Mouse (Mus musculus): Measurements from ENCODE around the gene Ldhd. TPM values are rescaled to one million over a fixed set of nuclear protein-coding genes. Genes with fewer than 3 reads are reported as not detected.
A peak's percentile ranks its signal among the peaks of the same experiment; 100 is the strongest.

Ldhd gene
- polyA plus RNA-seq, 1 experiment from 2014 or later, result 1.7 TPM

DNA sequence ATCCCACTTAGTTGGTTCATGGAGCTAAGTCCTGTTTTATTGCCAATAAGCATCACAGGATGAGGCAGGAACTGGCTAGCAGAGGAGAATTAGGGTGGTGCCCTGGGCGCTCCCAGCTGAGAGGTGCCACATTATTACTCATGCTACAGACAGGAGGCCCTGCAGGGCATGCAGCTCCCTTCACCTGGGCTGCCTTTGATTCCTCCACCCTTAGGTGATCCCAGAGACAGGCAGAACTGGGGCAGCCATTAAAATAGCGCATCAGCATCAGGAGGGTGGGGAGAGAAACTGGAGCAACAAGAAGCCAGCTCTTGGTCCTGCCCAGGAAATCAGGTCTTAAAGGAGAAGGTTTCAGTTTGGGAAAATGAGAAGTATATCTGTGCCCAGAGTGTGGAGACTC, 25.2 kb downstream of the Ldhd start:
- DNase-seq (ENCODE audit: low spot score) (no peak), ATAC-seq (no peak)
- no peaks in the 10 kb centered on the region for H3K27me3 ChIP-seq (replicated peaks; ENCODE audit: insufficient read depth, low read length)
- no peak overlapping the region for H3K4me2 ChIP-seq (replicated peaks; ENCODE audit: low read depth, low read length)
- no peaks in the 10 kb centered on the region for H3K4me1 ChIP-seq (ENCODE audit: insufficient read depth, low read depth, low read length)
- 96% methylated on average over 2 of the region's 2 CpGs for WGBS
- no peaks in the 10 kb centered on the region for H3K36me3 ChIP-seq (ENCODE audit: insufficient read depth, low read length)
- no peak overlapping the region for H3K27ac ChIP-seq (ENCODE audit: low read length)
- no peak for TF ChIP-seq CTCF (IDR thresholded peaks at IDR 0.05)
- no peak for TF ChIP-seq EP300 (IDR thresholded peaks at IDR 0.05)
- H3K9ac ChIP-seq (replicated peaks; ENCODE audit: low read depth), result no peak overlapping the region
- no peak overlapping the region for H3K4me3 ChIP-seq (ENCODE audit: low read depth, low read length)
- no peaks in the 10 kb centered on the region for H3K9me3 ChIP-seq (ENCODE audit: low read length)

DNA sequence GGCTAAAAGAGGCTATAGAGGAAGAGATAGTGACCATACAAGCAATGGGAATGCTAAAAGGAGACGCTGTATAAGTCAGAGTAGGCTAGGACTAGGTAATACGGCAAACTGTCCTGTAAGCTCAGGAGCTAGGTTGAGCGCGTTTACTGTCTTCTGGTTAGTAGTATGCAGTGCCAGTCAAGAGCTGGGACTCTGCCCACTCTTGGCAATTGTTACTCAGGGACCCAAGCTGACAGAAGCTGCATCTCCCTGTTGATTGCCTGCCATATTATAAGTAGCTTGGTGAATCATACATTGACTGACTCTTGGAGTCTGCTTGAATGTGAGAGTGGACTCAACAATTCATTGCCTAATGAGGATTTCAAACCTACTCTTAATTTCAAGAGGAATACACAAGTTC, 28.1 kb downstream of the Ldhd start:
- TF ChIP-seq EP300 (IDR thresholded peaks at IDR 0.05) (no peak), CTCF (IDR thresholded peaks at IDR 0.05) (no peak)

DNA sequence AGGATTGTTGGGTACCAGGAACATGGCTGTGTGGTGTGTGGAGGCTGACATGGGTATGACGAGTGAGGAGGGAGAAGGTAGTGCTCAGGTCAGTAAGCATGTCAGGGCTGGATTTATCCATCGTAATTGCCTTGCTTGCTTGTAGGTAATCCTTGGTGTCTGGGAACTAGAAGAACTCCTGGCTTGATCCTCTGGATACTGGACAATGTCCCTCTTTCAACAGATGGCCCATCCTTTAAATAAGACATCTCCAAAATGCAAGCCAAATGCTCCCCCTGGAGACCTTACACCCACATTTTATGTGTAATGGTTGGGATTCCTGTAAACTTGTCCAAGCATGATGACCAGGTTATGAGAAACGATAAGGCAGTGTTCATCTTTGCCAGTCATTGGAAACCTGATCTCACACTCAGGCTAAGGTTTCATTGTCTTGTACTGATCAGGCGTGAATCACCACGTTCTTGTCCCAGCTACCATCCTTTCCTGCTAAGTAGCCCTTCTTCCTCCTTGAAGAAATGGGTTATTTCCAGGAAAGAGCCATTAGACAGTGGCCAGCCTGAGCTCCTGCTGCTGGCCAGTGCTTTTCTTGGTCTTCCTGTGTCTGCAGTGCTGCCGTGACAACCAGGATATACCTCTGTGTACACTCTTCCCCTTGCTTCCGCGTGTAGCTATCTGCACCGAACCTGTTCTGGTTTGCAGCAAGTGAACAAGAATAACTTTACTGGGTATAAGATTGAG, 30.3 kb downstream of the Ldhd start:
- no peaks in the 10 kb centered on the region for H3K9me3 ChIP-seq (ENCODE audit: low read length)
- no peaks in the 10 kb centered on the region for H3K27me3 ChIP-seq (replicated peaks; ENCODE audit: insufficient read depth, low read length)
- H3K27ac ChIP-seq (ENCODE audit: low read length), result no peak overlapping the region
- TF ChIP-seq CTCF (IDR thresholded peaks at IDR 0.05), result no peak
- ATAC-seq, result no peak
- no peak overlapping the region for H3K4me2 ChIP-seq (replicated peaks; ENCODE audit: low read depth, low read length)
- peaks cover 20% of the 10 kb centered on the region; the same call in 1 of the 2 replicates for H3K4me1 ChIP-seq (ENCODE audit: insufficient read depth, low read depth, low read length)
- H3K9ac ChIP-seq (replicated peaks; ENCODE audit: low read depth), result no peak overlapping the region
- no peak for DNase-seq (ENCODE audit: low spot score)
- H3K36me3 ChIP-seq (ENCODE audit: insufficient read depth, low read length), result no peaks in the 10 kb centered on the region
- WGBS, result 71% methylated on average over 9 of the region's 9 CpGs
- H3K4me3 ChIP-seq (ENCODE audit: low read depth, low read length), result no peak overlapping the region

More for the DNA sequence above, 28.1 kb downstream of the Ldhd start:
- no peak overlapping the region for H3K4me3 ChIP-seq (ENCODE audit: low read depth, low read length)
- H3K9ac ChIP-seq (replicated peaks; ENCODE audit: low read depth), result no peak overlapping the region
- ATAC-seq, result no peak
- no peak overlapping the region for H3K27ac ChIP-seq (ENCODE audit: low read length)
- no peaks in the 10 kb centered on the region for H3K36me3 ChIP-seq (ENCODE audit: insufficient read depth, low read length)
- no peak for DNase-seq (ENCODE audit: low spot score)
- H3K9me3 ChIP-seq (ENCODE audit: low read length), result no peaks in the 10 kb centered on the region
- WGBS, result 92% methylated on average over 4 of the region's 4 CpGs
- no peaks in the 10 kb centered on the region; the same call in 1 of the 2 replicates for H3K4me1 ChIP-seq (ENCODE audit: insufficient read depth, low read depth, low read length)
- H3K4me2 ChIP-seq (replicated peaks; ENCODE audit: low read depth, low read length), result no peak overlapping the region
- no peaks in the 10 kb centered on the region for H3K27me3 ChIP-seq (replicated peaks; ENCODE audit: insufficient read depth, low read length)

DNA sequence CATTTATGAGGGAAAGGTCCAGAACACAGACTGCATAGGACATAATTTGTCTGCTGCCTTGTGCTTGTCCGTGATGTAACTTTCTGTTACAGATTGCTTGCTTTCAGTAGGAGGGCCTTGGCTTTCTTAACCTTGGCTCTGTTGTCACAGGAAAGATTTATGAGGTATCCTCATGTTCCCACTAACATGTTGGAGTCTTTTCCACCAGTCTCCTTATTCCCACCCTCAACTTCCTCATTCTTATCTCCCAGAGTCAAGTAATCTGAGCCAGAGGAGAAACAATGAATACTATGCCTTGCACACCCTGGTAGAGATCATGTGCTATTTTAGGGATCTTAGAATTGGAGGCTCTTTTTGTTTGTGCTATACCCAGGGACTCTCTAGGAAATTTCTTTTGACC, 32.9 kb downstream of the Ldhd start:
- WGBS, result 8% methylated on average over 1 of the region's 1 CpGs
- TF ChIP-seq CTCF (IDR thresholded peaks at IDR 0.05) (no peak), EP300 (IDR thresholded peaks at IDR 0.05) (peak; percentile 91)
- no peaks in the 10 kb centered on the region for H3K9me3 ChIP-seq (ENCODE audit: low read length)
- ATAC-seq (peak; percentile 85), DNase-seq (ENCODE audit: low spot score) (peak; percentile 96)
- H3K4me1 ChIP-seq (ENCODE audit: insufficient read depth, low read depth, low read length), result peaks cover 30% of the 10 kb centered on the region; the same call in 1 of the 2 replicates
- no peaks in the 10 kb centered on the region for H3K27me3 ChIP-seq (replicated peaks; ENCODE audit: insufficient read depth, low read length)
- H3K36me3 ChIP-seq (ENCODE audit: insufficient read depth, low read length), result no peaks in the 10 kb centered on the region
- no peak overlapping the region for H3K9ac ChIP-seq (replicated peaks; ENCODE audit: low read depth)
- H3K4me3 ChIP-seq (ENCODE audit: low read depth, low read length), result no peak overlapping the region
- 0 out of 2 replicates have a peak overlapping the region, but pooled peaks have one; percentile 6 for H3K4me2 ChIP-seq (replicated peaks; ENCODE audit: low read depth, low read length)
- H3K27ac ChIP-seq (ENCODE audit: low read length), result peak overlapping the region; percentile 81

DNA sequence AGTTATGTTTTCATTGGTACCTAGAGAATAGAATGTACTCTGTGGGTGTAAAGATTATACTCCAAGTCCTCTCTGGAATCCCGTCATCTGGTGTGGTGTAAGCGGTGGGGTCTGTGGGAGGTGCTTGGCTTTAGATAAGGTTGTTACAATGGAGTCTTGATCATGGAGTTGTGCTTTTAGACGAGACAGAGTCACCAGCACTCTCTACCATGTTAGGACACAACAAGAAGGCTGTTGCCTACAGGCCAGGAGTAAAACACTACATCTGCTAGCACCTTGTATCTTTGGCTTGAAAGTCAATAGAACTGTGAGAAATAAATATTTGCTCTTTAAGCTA, 33.7 kb downstream of the Ldhd start:
- Histone ChIP-seq H3K9me3 (ENCODE audit: low read length) (no peaks in the 10 kb centered on the region), H3K36me3 (ENCODE audit: insufficient read depth, low read length) (no peaks in the 10 kb centered on the region), H3K4me3 (ENCODE audit: low read depth, low read length) (no peak overlapping the region), H3K4me1 (ENCODE audit: insufficient read depth, low read depth, low read length) (peaks cover 30% of the 10 kb centered on the region; the same call in 1 of the 2 replicates), H3K27ac (ENCODE audit: low read length) (peak overlapping the region; percentile 81), H3K27me3 (replicated peaks; ENCODE audit: insufficient read depth, low read length) (no peaks in the 10 kb centered on the region), H3K9ac (replicated peaks; ENCODE audit: low read depth) (no peak overlapping the region), H3K4me2 (replicated peaks; ENCODE audit: low read depth, low read length) (no peak overlapping the region)
- DNase-seq (ENCODE audit: low spot score) (peak; percentile 63), ATAC-seq (no peak)
- 16% methylated on average over 3 of the region's 3 CpGs for WGBS
- TF ChIP-seq CTCF (IDR thresholded peaks at IDR 0.05), result no peak
- no peak for TF ChIP-seq EP300 (IDR thresholded peaks at IDR 0.05)

DNA sequence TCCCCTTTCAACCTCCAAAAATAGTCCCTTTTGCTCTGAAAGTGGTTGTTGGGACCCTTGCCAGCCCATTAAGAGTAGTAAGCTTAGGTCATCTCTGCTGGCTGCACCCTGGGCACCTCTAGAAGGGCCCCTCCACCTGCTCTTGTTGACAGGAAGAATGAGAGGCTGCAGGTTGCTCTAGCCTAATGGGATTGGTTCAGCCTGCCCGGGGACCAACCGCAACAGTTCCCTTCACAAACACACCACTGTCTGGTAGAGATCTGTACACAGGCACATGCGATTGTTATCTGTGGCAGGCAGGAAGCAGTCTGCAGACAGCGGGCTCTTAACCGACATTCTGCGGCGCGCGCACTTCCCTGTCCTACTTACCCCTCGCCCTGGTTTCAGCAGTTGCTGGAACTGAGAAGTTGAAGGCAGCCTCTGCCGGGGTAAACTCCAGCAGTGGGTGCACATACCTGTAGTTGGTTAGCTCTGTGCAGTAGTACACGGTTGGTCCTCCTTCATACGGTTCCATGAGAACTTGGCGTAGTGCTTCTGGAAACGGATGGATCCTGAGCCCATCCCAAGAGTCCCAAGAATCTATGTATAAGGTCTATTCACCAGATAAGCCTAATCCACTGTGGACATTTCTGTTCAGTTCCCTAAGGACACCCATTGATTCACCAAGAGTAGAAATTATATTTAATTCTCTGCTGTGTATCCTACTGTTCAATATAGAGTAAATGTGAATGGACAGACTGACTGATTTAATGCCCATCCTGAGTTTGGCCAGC, 34.3 kb downstream of the Ldhd start:
- H3K4me2 ChIP-seq (replicated peaks; ENCODE audit: low read depth, low read length), result peak overlapping the region; percentile 37
- WGBS, result 34% methylated on average over 15 of the region's 15 CpGs
- peak; percentile 81 for DNase-seq (ENCODE audit: low spot score)

More for the DNA sequence above, 34.3 kb downstream of the Ldhd start:
- Histone ChIP-seq H3K36me3 (ENCODE audit: insufficient read depth, low read length) (no peaks in the 10 kb centered on the region), H3K27me3 (replicated peaks; ENCODE audit: insufficient read depth, low read length) (no peaks in the 10 kb centered on the region), H3K4me3 (ENCODE audit: low read depth, low read length) (no peak overlapping the region), H3K9ac (replicated peaks; ENCODE audit: low read depth) (no peak overlapping the region), H3K27ac (ENCODE audit: low read length) (peak overlapping the region; percentile 81), H3K4me1 (ENCODE audit: insufficient read depth, low read depth, low read length) (peaks cover 30% of the 10 kb centered on the region; the same call in 1 of the 2 replicates), H3K9me3 (ENCODE audit: low read length) (no peaks in the 10 kb centered on the region)
- ATAC-seq, result peak; percentile 64
- no peak for TF ChIP-seq CTCF (IDR thresholded peaks at IDR 0.05)
- no peak; the same call in 1 of the 2 replicates for TF ChIP-seq EP300 (IDR thresholded peaks at IDR 0.05)

Data from lung, postnatal 0 days (tissue).